Mouse (Mus musculus) kidney, adult 2 months (tissue): ENCODE measurements at regions not wholly inside any gene's neighbourhood (a gene's known extent, or its start where the extent isn't known, plus 50 kb on each side); places are given as distances from the start of the nearest gene placed in this dataset.

Source experiments
- CTCF ChIP-seq: fragments of 200-500 bp; conservative IDR thresholded peaks from 2 replicates; pipeline ENCODE4 v1.5.1; 2011; ENCODE audit warnings: low read depth, mild to moderate bottlenecking, control low read depth, low read length, moderate library complexity, mixed read lengths; ENCODE audit not compliant: insufficient read depth, insufficient read length
- POLR2A ChIP-seq: fragments of 200-500 bp; IDR thresholded peaks from one replicate; pipeline ENCODE4 v1.6.1; 2011; ENCODE audit warnings: low read depth, low read length, control low read depth

GRCm38 (mm10) chr15:9891446-9891845 is 142.8 kb upstream of the Spef2 start:
- TF ChIP-seq POLR2A (no peak), CTCF (no peak)
